Mouse (Mus musculus) neural tube, embryonic 12.5 days (tissue): ENCODE results near the gene Ubxn10. TPM values are rescaled to one million over a fixed set of nuclear protein-coding genes. Genes with fewer than 3 reads are reported as not detected.

Source experiments
- ATAC-seq: fragments of 200-750 bp; cut with Nextera tagmentation; 2 replicates; pipeline ENCODE4 v1.8.0; 2017; ENCODE audit warnings: low read depth, mild to moderate bottlenecking, moderate TSS enrichment, moderate library complexity; ENCODE audit not compliant: low FRiP score
- H3K27ac ChIP-seq: fragments of 300-500 bp; sonication (generic); 2 replicates; pipeline ENCODE4 v1.5.1; 2016
- H3K27me3 ChIP-seq: fragments of 300-500 bp; sonication (generic); replicated peaks from 2 replicates; pipeline ENCODE4 v1.6.1; 2016; ENCODE audit warnings: mild to moderate bottlenecking
- H3K36me3 ChIP-seq: fragments of 300-500 bp; sonication (generic); 2 replicates; pipeline ENCODE4 v1.6.1; 2016; ENCODE audit warnings: mild to moderate bottlenecking
- H3K4me1 ChIP-seq: fragments of 300-500 bp; sonication (generic); 2 replicates; pipeline ENCODE4 v1.6.1; 2016
- H3K4me2 ChIP-seq: fragments of 300-500 bp; sonication (generic); replicated peaks from 2 replicates; pipeline ENCODE4 v1.6.1; 2016; ENCODE audit warnings: mild to moderate bottlenecking
- H3K4me3 ChIP-seq: fragments of 300-500 bp; sonication (generic); 2 replicates; pipeline ENCODE4 v1.5.1; 2016
- H3K9ac ChIP-seq: fragments of 300-500 bp; sonication (generic); 2 replicates; pipeline ENCODE4 v1.6.1; 2016; ENCODE audit warnings: mild to moderate bottlenecking
- H3K9me3 ChIP-seq: fragments of 300-500 bp; sonication (generic); 2 replicates; pipeline ENCODE4 v1.6.1; 2016; ENCODE audit warnings: mild to moderate bottlenecking
- WGBS: fragments of 180-500 bp; shearing (Covaris S2); methylation state at CpG from one replicate; pipeline ENCODE4 v1.1.7; 2016; 5-methylcytosine and 5-hydroxymethylcytosine counted together
- polyA plus RNA-seq: library from polyadenylated mRNA; unstranded; fragments of >200 nt; fragmentation: Nextera tagmentation; extraction: Ambion mirVana; gene quantifications from 2 replicates; pipeline ENCODE4 v1.2.1, GENCODE M21; 2016

Ubxn10 gene
- polyA plus RNA-seq, 1 experiment from 2014 or later = 1.7 TPM

DNA sequence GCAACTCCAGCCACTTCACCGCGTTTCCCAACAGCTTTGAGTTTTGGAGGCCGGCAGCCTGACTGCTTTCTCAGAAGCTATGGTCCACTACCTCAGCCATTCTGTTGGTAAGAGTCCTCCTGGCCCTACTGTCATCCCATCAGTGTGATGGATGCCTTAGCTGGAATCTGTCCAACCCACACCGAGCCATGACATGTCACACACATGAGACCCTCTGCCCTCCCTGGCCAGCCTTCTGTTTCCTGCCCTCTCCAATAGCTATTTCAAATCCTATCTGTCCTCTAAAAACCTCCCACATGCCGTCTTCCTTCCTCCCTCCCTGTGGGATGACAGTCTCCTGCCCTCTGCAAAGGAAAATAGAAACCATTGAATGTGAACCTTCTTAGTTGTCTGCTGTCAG is 11.2 kb downstream of the Ubxn10 start:
- Histone ChIP-seq H3K4me1 (peaks cover 16% of the 10 kb centered on the region), H3K27me3 (no peaks in the 10 kb centered on the region), H3K9ac (no peak overlapping the region), H3K4me3 (no peak overlapping the region), H3K36me3 (no peaks in the 10 kb centered on the region), H3K9me3 (no peaks in the 10 kb centered on the region), H3K27ac (no peak overlapping the region), H3K4me2 (peak overlapping the region; percentile 61; the same call in 1 of the 2 replicates)
- no peak for ATAC-seq
- 84% methylated on average over 5 of the region's 5 CpGs for WGBS

DNA sequence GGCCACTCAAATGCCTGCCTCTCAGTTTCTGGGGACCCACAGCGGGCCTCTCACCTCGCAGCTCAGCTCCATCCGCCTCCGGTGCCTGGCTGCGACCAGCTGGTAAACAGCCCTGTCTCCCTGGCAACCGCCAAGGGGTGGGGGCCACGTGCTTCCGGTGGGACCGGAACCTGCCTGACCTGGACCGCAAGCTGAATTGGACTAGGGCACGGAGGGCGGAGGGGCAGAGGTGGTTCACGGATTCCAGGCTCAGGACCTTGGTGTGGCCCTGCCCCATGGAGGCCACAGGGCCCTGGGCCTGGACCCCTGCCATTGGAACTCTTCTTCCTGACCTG is 11.9 kb downstream of the Ubxn10 start:
- ATAC-seq = peak; percentile 80
- Histone ChIP-seq H3K36me3 (no peaks in the 10 kb centered on the region), H3K4me1 (peaks cover 16% of the 10 kb centered on the region), H3K9ac (peak overlapping the region; percentile 43), H3K27me3 (no peaks in the 10 kb centered on the region), H3K27ac (no peak overlapping the region), H3K4me3 (peak overlapping the region; percentile 31), H3K4me2 (peak overlapping the region; percentile 61), H3K9me3 (no peaks in the 10 kb centered on the region)
- WGBS = 5% methylated on average over 13 of the region's 13 CpGs

DNA sequence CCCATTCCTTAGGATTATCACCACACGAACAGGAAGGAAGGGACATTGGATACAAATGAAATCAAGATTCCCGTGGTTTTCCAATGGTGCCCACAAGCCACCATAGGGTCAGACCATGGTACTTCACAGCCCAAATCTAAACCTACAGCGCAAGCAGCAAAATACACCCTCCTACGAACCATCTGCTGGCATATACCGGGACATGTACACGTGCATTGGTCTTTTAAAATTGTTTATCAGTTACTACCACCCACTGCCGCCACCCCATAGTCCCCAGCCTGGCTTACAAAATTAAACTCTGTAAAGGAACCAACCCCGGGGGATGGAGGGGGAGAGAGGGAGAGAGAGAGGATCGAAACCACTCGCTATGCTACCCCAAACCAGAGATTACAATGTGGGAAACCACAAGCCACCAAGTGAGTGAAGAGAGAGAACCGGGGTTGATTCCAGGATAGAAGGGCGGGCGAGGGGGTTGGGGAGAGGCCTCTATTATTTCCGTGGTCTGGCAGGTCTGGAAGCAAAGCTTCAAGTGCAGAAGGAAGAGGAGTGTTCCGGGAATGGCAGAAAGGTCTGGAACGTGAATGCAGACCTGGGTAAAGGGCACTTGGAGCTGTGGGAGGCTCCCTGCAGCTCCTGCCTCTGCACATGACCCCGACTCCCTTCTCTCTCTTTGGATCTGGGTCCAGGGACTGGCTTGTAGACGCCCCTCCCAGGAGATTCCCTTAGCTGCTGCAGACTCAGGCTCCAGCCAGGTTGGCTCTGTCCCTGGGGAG is 12.4 kb downstream of the Ubxn10 start, which contains the start of gene Pla2g2c:
TSS of gene Pla2g2c (plus strand) at position 439 of the 773 bp plus-strand sequence.
- ATAC-seq = no peak; the same call in 1 of the 2 replicates
- H3K4me1 ChIP-seq = peaks cover 16% of the 10 kb centered on the region
- peak within 1 kb of the TSS; percentile 43 for H3K9ac ChIP-seq
- H3K36me3 ChIP-seq = no peaks in the 10 kb centered on the region
- no peak within 1 kb of the TSS for H3K27ac ChIP-seq
- H3K27me3 ChIP-seq = no peaks in the 10 kb centered on the region
- peak within 1 kb of the TSS; percentile 31 for H3K4me3 ChIP-seq
- no peaks in the 10 kb centered on the region for H3K9me3 ChIP-seq
- H3K4me2 ChIP-seq = peak within 1 kb of the TSS; percentile 61
- WGBS = 56% methylated on average over 18 of the region's 18 CpGs

DNA sequence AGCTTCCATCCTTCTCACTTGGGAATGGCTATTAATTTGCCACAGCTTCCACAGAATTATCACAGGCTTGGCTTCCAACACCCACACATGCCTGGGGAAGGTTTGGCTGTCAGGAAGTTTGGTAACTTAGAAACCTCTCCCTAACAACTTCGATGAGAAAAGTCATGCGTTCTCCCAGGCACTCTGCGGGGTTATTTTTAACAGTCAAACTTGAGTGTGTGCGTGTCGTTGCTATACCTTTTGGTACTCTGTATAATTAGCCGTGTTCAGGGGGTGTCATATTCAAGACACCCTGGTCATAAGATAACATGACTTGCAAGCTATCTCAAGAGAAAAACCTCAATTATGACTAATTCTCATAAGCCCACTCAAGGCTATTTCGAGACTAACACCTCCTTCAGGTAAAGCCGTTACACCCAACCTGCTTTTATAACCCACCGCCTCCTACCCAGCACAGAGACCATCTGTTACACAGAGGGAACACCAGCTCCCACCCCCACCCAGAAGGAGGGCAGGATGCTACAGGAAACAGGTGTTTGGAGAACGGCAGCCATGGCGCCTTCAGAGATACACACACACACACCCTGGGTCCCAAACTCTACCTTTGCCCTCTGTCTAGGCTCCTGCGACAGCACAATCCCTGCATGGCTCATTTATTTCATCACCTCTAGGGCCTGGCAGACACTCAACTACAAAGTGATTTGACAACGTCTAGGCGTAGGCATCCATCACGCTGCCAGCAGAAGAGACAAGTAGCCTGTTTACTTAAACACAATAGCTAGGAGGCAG is 13.3 kb downstream of the Ubxn10 start:
- Histone ChIP-seq H3K27me3 (no peaks in the 10 kb centered on the region), H3K9ac (no peak overlapping the region), H3K4me2 (0 out of 2 replicates have a peak overlapping the region, but pooled peaks have one; percentile 61), H3K27ac (no peak overlapping the region), H3K9me3 (no peaks in the 10 kb centered on the region), H3K4me3 (no peak overlapping the region), H3K4me1 (peaks cover 16% of the 10 kb centered on the region), H3K36me3 (no peaks in the 10 kb centered on the region)
- no peak for ATAC-seq
- WGBS = 70% methylated on average over 15 of the region's 15 CpGs

DNA sequence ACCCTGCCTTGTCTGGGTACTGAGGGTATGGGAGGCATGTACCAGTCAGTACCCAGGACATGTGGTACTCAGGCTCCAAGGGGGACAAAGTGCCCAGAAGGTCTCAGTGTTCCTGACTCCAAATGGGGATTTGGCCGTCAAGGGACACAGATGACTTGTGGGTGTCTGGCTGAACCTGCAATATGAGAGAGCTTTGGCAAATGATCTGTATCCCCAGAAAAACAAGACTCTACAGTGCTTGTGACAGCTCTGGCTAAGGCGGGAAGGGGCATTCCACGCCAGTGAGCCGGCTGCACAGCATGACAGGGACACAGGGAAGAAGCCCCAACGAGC is 17.7 kb downstream of the Ubxn10 start:
- no peaks in the 10 kb centered on the region for H3K9me3 ChIP-seq
- H3K27me3 ChIP-seq = no peaks in the 10 kb centered on the region
- no peak overlapping the region for H3K9ac ChIP-seq
- ATAC-seq = no peak
- no peak overlapping the region for H3K4me2 ChIP-seq
- H3K27ac ChIP-seq = no peak overlapping the region
- no peaks in the 10 kb centered on the region for H3K36me3 ChIP-seq
- H3K4me3 ChIP-seq = no peak overlapping the region
- 84% methylated on average over 5 of the region's 5 CpGs for WGBS
- H3K4me1 ChIP-seq = peaks cover 5% of the 10 kb centered on the region

DNA sequence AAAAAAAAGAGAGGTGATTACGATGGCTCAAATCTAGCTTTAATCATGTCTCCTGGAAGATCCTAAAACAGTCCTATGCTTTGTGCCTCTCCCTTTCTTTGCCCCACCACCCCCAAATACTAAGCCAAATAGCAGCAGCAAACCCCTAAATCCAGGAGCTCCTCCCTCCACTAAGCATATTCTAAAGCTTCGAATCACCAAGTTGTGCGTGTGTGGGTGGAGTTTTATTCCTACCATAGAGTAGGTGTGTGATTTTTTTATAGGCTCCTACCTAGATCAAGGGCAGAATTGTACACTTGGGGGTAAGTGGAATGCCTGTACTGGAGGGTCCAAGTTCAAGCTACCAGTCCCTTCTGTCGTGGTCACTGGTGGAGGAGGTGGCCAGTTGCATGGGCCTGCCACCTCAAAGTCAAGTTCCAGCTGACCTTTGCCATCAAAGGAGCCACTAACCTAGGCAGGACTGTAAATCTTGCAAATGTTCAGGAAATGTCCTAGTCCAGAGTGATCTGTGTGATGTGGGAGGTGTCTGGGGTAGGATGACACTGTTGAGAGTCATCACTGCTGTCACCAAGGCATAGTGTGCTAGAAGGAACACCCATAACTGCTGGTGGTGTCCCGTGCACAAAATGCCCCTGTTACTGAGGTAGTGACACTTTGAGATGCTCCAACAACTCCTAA is 18.2 kb downstream of the Ubxn10 start:
- H3K36me3 ChIP-seq = no peaks in the 10 kb centered on the region
- no peak for ATAC-seq
- no peaks in the 10 kb centered on the region for H3K27me3 ChIP-seq
- no peaks in the 10 kb centered on the region for H3K9me3 ChIP-seq
- no peak overlapping the region for H3K27ac ChIP-seq
- H3K4me2 ChIP-seq = no peak overlapping the region
- no peak overlapping the region for H3K4me3 ChIP-seq
- H3K9ac ChIP-seq = no peak overlapping the region
- 77% methylated on average over 5 of the region's 5 CpGs for WGBS
- H3K4me1 ChIP-seq = no peaks in the 10 kb centered on the region; the same call in 1 of the 2 replicates

DNA sequence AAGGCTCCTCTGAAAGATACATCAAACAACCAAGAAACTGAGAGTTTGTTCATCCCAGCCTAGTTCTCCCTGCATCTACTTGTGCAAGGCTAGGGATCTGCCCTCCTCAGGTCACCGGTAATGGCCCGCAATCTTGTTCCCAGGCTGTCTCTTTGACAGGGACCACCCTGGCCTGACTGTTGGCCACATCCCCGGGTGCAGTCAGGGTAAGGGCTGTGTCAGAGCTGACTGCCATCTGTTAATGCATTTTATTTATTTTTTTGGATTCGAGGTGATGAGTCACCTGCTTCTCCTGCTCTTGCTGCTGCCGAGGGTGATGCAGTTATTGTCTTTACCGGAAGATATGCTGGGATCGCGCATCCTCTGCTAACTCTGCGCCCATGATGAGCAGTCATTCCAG is 20.3 kb downstream of the Ubxn10 start:
- ATAC-seq = no peak
- Histone ChIP-seq H3K9me3 (no peaks in the 10 kb centered on the region), H3K27ac (no peak overlapping the region), H3K9ac (no peak overlapping the region), H3K36me3 (no peaks in the 10 kb centered on the region), H3K27me3 (no peaks in the 10 kb centered on the region), H3K4me2 (no peak overlapping the region), H3K4me3 (no peak overlapping the region), H3K4me1 (no peaks in the 10 kb centered on the region)
- WGBS = 87% methylated on average over 9 of the region's 9 CpGs

DNA sequence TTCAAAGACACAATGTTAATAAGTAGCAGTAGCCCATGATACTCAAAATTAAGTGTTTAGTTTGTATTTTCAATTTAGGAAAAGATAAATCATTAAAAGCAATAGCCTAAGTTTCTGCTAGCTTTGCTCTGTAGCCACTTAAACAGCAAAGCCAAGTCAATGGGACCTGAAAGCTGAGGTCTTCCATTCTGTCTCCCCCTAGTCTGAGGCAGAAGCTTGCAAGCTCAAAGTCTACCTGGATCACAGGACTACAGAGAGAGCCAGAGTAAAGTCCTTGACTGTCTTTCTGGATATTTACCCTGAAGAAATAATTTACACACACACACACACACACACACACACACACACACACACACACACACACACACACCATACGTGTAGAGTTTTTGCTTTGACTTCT is 22.8 kb downstream of the Ubxn10 start:
- Histone ChIP-seq H3K4me1 (no peaks in the 10 kb centered on the region), H3K9me3 (no peaks in the 10 kb centered on the region), H3K4me3 (no peak overlapping the region), H3K27me3 (no peaks in the 10 kb centered on the region), H3K4me2 (no peak overlapping the region), H3K36me3 (no peaks in the 10 kb centered on the region), H3K27ac (no peak overlapping the region), H3K9ac (no peak overlapping the region)
- WGBS = 87% methylated on average over 1 of the region's 1 CpGs
- no peak for ATAC-seq

DNA sequence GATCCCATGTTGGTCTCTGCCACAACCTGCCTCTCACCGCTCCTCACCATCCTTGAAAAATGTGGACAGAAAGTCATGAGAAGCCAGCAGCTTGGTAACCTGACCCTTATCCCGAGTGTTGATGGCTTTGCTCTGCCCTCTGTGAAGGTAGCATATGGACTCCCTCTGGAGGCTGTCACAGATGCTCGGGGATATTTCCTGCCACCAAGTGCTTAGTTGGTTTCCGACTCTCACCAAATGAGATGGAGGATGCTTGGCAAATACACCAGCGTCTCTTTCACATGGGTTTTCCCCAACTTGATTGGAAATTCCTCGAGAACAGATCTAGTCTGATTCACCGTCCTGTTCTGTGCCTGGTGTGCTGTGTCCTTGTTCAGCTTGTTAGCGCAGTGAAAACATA is 24.3 kb downstream of the Ubxn10 start:
- H3K9me3 ChIP-seq = no peaks in the 10 kb centered on the region
- H3K4me1 ChIP-seq = no peaks in the 10 kb centered on the region
- H3K36me3 ChIP-seq = no peaks in the 10 kb centered on the region
- no peaks in the 10 kb centered on the region for H3K27me3 ChIP-seq
- WGBS = 85% methylated on average over 8 of the region's 8 CpGs
- no peak overlapping the region for H3K27ac ChIP-seq
- no peak overlapping the region for H3K9ac ChIP-seq
- no peak for ATAC-seq
- no peak overlapping the region for H3K4me3 ChIP-seq
- no peak overlapping the region for H3K4me2 ChIP-seq

DNA sequence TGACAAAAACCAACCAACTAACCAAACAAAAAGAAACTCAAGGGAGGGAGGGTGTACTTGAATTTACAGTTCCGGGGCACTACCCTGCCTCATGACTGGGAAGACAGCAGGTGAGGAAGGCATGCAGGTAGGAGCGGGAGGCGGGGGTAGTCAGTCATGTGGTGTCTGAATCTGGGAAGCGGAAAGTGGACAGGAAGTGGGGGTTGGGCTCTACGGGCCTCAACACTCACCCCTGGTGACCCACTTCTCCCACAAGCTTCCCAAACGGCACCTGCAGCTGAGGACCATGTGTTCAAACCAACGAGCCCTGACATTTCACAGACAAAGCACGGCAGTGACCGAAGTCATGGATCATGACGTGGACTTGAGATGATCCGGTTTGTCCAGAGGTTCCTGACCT is 24.9 kb downstream of the Ubxn10 start:
- no peaks in the 10 kb centered on the region for H3K9me3 ChIP-seq
- no peak for ATAC-seq
- no peaks in the 10 kb centered on the region for H3K4me1 ChIP-seq
- no peaks in the 10 kb centered on the region for H3K36me3 ChIP-seq
- WGBS = 87% methylated on average over 11 of the region's 11 CpGs
- no peaks in the 10 kb centered on the region for H3K27me3 ChIP-seq
- H3K4me3 ChIP-seq = no peak overlapping the region
- no peak overlapping the region for H3K9ac ChIP-seq
- no peak overlapping the region for H3K4me2 ChIP-seq
- no peak overlapping the region for H3K27ac ChIP-seq

DNA sequence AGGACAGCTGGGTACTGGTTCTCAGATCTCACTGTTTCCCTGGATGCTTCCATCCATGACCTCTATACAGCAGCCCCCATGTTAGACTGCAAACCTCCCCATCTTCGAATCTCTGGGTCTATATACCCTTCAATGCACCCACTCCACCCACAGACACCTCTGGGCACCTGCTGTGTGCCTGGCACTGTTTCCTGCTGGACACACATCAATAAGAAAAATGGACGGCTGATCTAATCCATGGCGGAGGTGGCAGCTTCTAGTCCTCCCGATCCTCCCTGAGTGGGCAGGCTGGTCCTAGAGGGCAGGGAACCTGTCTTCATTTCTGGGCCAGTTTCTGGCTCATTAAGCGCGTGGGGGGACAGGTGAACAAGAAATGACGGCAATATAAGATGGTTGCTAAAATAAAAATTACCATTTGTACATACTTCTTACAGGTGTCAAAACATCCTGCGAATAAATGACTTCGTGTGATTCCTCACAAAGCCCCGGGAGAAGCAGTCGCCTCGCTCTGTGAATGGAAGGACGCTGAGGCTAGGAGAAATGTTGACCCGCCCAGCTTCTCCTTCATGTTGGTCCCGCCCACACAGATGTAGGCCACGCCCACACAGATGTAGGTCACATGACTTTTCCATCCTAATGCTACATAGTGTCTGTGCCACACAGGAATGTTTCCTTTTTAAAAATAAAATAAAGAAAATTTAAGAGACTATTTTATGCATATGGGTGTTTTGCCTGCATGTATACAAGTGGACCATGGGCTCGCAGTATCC is 25.7 kb downstream of the Ubxn10 start:
- no peak overlapping the region for H3K4me2 ChIP-seq
- no peak for ATAC-seq
- no peaks in the 10 kb centered on the region for H3K36me3 ChIP-seq
- 69% methylated on average over 17 of the region's 17 CpGs for WGBS
- H3K27me3 ChIP-seq = no peaks in the 10 kb centered on the region
- no peaks in the 10 kb centered on the region for H3K4me1 ChIP-seq
- H3K9me3 ChIP-seq = no peaks in the 10 kb centered on the region
- no peak overlapping the region for H3K4me3 ChIP-seq
- H3K9ac ChIP-seq = no peak overlapping the region
- no peak overlapping the region for H3K27ac ChIP-seq

DNA sequence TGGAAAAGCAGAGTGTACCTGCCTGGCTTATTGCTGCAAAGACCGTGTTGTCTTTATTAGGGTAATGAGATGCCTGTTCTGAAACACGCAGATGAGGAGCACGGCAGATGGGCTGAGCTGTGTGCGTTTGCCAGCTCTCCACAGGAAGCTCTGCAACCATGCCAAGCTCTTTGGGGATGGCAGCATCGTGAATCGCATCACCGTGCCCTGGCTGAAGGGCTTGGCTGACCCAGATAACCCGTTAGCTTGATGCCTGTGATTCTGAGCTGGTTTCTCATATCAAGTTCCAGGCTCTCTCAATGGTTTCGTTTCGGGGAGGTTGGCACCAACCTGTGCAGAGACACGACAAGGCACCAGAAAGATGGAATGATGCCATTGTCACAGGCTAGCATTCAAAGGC is 26.3 kb downstream of the Ubxn10 start:
- no peak overlapping the region for H3K27ac ChIP-seq
- H3K27me3 ChIP-seq = no peaks in the 10 kb centered on the region
- H3K36me3 ChIP-seq = no peaks in the 10 kb centered on the region
- no peaks in the 10 kb centered on the region for H3K4me1 ChIP-seq
- H3K4me3 ChIP-seq = no peak overlapping the region
- no peak overlapping the region for H3K9ac ChIP-seq
- H3K4me2 ChIP-seq = no peak overlapping the region
- 88% methylated on average over 11 of the region's 11 CpGs for WGBS
- H3K9me3 ChIP-seq = no peaks in the 10 kb centered on the region
- ATAC-seq = no peak
